Mouse (Mus musculus): ENCODE data around the gene Olfr279.

DNA sequence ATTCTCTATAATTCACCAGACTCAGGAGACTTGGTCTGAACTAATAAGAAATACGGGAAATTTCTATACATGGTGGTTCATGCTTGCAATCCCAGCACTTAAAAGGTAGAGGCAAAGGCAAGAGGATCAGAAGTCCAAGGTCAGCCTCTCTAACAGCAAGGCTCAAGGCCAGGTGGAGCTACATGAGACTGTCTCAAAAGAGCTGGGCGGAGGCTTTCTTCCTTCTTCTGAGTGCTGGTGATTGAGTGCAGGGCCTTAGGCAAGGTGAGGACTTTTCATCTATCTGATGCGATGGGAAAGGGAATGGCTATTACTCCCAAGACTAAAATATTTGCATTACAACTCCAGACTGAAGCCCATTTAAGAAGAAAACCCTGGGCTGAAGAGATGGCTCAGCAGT lies 52.9 kb downstream of the Olfr279 start:
- TF ChIP-seq CTCF (IDR thresholded peaks at IDR 0.05) (no peak), EP300 (IDR thresholded peaks at IDR 0.05) (no peak)

Data from lung, postnatal 0 days (tissue).